Mouse (Mus musculus): ENCODE measurements around the gene Thnsl2. TPM values are rescaled to one million over a fixed set of nuclear protein-coding genes. Genes with fewer than 3 reads are reported as not detected.

The Thnsl2 gene
- total RNA-seq, 2 experiments from 2014 or later, result 4.1 to 4.3 TPM

DNA sequence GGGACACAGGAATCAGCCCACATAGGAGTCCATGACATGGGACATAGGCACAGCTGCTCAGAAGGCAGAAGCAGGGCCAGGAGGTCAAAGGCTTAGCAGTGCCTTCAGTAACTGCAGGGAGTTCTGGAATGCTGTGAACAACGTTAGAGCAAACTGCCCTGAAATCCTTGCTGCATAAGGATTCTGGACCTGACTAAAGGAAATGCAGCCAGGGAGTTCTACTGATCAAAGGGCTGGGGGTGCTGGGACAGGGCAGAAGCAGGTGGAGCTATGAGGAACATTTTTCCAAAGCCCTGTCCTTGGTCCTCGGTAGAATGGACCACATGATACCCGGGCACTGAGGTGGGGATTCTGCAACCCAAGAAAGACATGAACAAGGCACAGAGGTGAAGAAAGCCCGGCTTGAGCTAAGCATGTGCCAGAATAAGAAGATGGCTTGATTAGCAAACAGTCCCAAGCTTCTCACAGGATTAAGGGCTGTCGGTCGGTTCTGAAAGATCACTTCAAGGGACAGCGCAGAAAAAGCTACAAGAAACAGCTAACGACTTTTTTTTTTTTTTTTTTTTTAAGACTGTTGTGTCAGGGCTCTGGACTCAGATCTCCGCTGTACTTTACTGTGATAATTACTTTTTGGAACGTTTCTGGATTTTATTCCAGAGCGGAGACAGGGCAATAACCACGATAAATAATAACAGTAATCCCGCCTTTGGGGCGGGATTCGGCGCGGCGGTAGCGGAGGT lies 915 bp downstream of the Thnsl2 start:
- intact Hi-C loops (cut with DNase I), result no loop called here
- peak in 1 of 2 experiments; percentile 7 for DNase-seq (ENCODE audit: low spot score in 2 of 2)

DNA sequence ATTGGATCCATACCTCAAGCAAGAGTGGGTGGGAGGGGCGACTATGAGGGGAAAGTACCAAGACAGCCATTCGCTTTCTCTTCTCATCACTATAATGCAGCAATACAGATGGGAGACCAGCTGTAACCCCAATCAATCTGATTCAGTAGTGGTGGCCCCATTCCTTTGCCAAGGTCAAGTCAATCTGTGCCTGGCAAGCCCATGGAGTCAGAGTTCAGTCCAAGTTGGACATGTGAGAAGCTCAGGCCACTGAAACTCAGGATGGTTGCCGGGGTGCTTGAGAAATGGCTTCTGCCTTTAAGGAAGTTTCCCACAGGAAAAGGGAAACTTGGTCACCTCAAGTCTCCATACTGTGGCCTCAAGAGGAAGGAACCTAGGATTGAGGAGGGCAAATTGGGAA lies 9.2 kb downstream of the Thnsl2 start:
- no peak for DNase-seq (ENCODE audit: low spot score in 2 of 2)

DNA sequence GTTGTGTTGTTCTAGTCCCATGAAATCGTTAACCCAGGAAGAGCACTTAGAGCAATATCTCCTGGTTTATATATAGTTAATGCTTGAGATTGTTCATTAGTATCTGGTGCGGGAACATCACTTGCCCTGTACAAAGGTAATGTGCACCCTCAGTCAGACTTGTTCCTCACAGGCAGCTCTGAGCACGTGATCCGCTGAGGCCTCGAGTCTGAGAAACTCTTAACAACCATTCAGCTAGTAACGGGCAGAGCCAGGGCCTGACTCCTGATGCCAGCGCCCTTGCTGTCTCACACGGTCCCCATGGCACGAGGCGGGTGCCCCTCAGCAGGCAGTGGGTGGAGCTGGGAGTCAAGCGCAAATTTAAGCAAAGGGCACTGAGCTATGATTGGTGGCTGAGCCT lies 10.7 kb downstream of the Thnsl2 start:
- intact Hi-C loops (cut with DNase I), result no loop called here
- DNase-seq (ENCODE audit: low spot score in 2 of 2), result no peak

More for the DNA sequence above, 9.2 kb downstream of the Thnsl2 start:
- intact Hi-C loops (cut with DNase I), result no loop called here

DNA sequence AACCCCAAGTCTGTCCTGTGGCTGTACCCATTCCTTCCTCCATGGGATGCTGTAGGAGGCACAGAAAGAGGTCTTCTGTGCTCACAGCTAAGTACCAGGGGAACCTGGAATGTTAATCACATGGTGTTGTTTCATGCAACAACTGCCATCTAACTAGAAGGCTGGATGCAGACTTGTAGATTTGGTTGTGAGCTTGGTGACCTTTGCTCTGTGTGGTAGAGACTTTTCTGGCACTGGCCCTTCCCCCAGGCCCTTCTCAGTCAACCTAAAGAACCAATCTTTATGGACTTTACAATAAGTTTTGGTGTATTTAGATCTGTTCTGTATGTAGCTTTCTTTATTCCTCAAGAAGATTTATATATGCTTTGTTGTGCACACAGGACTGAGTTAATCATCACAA lies 13.2 kb downstream of the Thnsl2 start:
- DNase-seq (ENCODE audit: low spot score in 2 of 2), result no peak
- intact Hi-C loops (cut with DNase I), result no loop called here

DNA sequence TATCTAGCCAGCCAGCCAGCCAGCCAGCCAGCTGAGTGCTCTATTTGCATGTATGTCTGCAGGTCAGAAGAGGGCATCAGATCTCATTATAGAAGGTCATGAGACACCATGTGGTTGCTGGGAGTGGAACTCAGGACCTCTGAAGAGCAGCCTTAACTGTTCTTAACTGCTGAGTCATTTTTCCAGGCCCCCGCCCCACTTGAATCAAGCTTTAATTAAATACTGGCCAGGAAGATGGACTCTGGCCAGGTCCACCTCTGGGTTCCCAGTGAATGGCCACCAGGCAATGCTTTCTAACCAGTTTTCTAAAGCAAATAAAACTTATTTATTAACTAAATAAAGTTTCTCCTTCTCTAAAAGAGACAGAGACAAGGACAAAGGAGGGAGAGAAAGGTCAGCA lies 14.0 kb downstream of the Thnsl2 start:
- DNase-seq (ENCODE audit: low spot score in 2 of 2), result no peak

DNA sequence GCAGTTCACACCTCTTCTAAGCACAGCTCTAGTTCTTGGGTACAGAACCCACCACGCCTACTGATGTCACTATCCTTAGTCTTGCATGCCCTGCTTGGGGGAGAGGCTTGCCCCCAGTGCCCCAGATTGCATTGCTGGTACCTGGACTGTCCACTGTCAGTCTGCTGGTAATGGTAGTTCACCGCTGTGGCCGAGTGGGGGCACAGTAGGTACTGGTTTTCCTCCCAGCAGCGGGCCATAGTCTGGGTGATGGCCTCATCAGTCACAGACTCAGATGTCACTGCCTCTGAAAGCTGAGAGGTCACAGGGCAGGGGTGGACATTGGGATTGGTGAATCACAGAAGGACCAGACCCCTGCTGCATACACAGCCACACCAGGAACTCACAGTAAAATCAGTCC lies 15.2 kb downstream of the Thnsl2 start:
- DNase-seq (ENCODE audit: low spot score in 2 of 2), result no peak
- intact Hi-C loops (cut with DNase I), result loop anchor here (5.0 to 10.0 kb wide), 3 partner anchors 102 to 314 kb away; no protein-coding TSS in a partner anchor

More for the DNA sequence above, 14.0 kb downstream of the Thnsl2 start:
- intact Hi-C loops (cut with DNase I), result no loop called here

DNA sequence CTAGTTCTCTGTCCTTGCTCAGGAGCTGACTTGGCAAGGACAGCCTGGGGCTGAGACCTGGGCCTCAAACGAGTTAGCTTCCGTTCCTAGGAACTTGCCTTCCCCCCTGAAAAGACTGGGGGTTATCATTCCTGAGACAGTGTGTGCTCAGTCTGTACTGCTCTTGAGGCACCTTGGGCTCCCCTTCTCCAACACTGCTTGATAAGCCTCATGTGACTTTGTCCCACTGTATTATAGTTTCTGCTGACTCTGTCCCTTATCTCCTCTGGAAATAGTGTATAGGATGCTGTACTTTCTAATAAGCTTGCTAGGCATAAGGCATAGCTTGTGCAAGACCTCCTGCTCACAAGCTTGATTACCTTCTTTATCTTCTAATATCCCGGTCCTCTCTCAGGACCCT lies 17.9 kb downstream of the Thnsl2 start:
- intact Hi-C loops (cut with DNase I), result loop anchor here (5.0 to 10.0 kb wide), 3 partner anchors 99 to 311 kb away; no protein-coding TSS in a partner anchor
- DNase-seq (ENCODE audit: low spot score in 2 of 2), result no peak

DNA sequence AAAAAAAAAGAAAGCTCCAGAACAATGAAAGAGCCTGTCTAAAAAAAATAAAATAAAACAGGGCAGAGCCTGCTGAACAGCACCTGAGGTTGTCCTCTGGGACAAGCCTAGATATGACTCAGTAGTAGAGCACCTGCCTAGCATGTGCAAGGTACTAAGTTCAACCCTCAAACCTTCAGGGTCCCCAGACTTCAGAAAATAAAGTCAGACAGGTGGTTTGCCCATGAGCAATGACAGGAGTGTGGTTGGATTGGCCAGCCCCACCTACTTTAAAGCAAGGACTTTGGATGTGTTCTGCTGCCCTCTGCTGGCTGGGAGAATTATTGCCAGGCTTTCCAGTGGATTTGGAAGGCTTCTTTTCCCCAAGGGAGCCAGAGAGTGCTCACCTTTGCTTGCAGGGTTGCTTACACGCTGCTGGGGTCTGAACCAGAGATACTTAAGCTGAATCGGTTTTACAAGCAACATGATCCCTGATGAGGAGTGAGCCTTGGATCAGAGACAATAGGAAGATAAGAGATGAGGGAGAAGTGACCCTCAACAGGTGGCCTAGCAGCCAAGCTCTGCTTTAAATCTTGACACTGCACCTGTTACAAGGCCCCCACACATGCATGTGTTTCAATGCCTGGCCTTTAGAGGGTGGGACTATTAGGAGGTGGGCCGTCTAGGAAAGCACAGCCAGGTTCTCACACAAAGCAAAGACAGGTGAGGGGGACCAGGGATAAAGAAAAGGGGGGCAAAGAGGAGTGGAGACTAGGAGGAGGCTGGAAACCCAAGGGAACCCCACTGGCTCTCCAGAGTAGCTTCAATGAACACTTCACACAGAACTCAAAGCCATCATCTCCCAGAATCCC lies 19.0 kb downstream of the Thnsl2 start:
- intact Hi-C loops (cut with DNase I), result loop anchor here (5.0 to 10.0 kb wide), 3 partner anchors 98 to 310 kb away; no protein-coding TSS in a partner anchor

DNA sequence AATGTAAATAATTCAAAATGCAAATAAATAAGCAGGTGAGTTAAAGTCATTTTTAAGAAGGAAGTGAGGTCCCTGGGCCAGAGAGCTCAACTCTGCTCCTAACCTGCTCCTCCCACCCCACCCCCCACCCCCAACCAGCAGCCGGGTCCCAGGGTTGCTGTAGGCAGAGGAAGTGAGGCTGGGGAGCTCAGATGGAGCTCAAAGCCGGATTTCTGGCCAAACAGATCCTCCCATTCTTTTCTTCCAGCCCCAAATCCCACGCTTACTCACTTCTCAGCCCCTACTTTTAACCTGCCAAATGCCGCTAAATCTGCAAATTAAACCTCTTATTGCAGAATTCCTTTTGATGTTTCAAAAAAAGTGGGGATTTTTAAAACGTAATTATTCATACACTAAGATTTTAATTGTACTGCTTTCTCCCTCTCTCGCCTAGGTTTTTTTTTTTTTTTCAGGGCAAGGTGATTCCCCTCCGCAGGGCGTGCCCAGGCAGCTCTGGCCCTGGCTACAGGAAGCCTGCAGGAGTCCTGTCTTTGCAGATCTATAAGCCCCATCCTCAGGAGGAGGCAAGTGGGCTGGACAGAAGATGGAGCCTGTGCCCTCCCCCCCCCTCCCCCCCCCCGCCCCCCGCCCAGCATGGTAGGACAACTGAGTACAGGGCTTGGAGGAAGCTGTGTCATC lies 24.5 kb downstream of the Thnsl2 start:
- DNase-seq (ENCODE audit: low spot score in 2 of 2), result no peak
- intact Hi-C loops (cut with DNase I), result loop anchor here (10.0 kb wide), 1 partner anchor 305 kb away; no protein-coding TSS in a partner anchor

More for the DNA sequence above, 19.0 kb downstream of the Thnsl2 start:
- peak; percentile 73 to 77 for DNase-seq (ENCODE audit: low spot score in 2 of 2)

DNA sequence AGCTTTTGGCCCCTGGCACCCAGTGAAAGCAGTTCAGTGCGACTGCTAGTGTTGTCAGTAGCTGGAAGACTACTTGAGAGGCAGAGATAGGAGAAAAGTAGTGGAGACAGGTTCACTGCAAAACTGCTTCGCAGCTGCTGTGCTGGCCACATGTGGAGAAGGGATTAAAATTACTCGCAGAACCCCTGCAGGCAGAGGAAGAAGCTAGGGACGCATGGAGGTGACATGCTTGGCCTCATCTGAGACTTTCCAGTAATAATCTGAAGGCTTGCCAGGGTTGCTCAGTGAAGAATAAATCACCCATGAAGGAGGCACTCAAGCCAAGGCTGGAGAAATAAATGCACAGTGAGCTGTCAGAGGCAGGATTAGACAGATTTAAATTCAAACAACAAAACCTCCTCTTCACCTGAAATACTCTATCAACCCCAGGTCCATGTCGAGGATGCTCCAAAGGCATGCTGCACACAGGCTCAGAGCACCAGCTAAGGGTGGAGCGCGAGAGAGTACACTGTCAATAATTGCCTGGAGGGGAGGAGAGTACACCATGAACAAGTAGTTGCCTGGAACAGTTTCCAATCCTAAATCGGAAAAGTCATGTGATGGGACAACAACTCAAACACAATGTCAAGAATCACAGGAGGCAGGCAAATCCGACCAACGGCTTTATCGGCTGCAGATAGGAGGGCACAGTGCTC lies 32.7 kb downstream of the Thnsl2 start:
- DNase-seq (ENCODE audit: low spot score in 2 of 2), result no peak
- intact Hi-C loops (cut with DNase I), result no loop called here

DNA sequence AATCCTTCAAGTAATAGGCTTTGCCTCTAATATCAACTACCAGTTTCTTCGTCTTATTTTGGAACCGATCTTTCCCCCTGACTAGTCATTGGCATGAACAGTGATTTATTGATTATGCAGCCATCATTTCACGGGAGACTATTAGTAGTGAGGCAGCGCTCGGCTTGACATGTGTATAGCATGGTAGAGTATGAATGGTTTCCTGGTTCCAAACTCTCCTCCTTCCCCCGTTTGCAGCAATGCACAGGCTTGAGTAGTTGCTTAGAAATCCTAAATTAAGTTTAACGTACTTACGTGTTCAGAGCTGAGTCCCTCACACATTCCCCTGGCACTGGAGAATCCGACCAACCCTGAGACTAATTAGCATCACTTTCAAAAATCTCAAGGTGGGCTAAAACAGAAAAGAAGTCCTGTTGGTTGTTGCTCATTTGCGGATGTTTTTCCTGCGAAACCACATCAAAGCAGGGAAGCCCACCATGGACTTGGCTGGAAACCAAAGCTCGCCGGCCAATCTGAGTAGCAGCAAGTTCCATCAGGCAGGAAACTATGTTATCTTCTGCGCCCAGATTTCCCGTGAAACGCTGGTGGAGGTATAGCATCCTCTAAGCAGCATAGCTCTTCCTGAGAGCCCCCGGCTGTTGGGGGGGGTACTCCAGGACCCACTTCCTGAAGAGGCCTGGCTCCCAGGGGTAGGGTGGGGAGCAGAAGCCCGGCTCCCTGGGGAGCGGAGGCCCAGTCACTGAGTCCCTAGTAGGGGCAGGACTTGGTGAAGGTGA lies 37.9 kb downstream of the Thnsl2 start:
- intact Hi-C loops (cut with DNase I), result no loop called here
- DNase-seq (ENCODE audit: low spot score in 2 of 2), result no peak

DNA sequence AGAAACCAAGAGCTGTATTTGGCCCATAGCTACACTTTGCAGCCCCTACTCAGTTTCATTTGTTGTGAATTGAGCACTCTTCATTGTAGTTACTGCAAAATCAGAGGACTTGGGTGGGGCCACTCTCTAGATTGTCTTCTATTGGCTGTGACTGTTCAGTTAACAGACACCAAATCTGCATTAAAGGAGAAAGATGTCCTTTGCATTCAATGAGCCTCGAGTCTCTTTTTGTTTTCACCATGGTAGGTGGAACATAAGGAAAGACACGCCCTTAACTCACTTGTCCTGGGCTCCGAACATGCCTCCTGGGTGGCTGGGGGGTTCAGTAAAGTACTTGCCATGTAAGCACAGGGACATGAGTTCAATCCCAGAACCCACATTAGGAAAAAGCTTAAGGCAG lies 48.1 kb downstream of the Thnsl2 start:
- intact Hi-C loops (cut with DNase I), result no loop called here
- DNase-seq (ENCODE audit: low spot score in 2 of 2), result no peak

DNA sequence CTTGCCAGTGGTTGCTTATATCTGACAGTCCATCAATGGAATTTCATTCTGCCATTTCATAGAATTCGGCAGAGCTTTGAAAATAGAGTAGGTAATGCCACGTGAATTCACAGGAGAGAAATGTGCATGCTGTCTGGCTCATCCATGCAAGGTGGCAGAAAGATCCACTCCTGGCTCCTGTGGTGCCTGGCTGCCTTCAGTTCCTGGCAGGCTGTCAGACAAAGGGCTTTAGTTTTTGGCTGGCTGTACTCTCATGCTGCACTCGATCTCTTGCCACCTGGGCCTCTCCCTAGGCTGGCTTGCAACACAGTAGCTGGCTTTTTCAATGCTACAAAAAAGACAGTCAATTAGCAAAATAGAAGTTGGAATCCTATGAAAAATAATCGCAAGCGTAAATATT lies 49.5 kb downstream of the Thnsl2 start:
- DNase-seq (ENCODE audit: low spot score in 2 of 2), result no peak

DNA sequence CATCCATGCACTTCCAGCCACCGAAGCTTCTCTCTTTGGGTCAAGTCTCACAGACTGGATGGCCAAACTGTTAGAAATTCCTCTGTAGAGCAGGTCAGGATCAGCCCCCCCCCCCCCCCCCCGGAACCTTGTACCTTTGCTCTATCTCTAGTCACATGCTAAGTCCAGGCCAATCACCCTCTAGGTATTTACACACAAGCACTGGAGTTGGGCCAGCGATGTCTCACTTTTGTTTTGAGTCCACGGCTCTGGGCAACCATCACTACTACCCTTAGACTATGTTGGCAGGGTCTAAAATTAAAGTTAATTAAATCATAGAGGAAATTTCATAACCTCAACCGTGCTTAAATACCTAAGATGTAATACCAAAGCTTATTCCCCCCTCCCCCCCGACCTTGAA lies 50.6 kb downstream of the Thnsl2 start:
- no peak for DNase-seq (ENCODE audit: low spot score in 2 of 2)
- intact Hi-C loops (cut with DNase I), result no loop called here

More for the DNA sequence above, 49.5 kb downstream of the Thnsl2 start:
- intact Hi-C loops (cut with DNase I), result no loop called here

DNA sequence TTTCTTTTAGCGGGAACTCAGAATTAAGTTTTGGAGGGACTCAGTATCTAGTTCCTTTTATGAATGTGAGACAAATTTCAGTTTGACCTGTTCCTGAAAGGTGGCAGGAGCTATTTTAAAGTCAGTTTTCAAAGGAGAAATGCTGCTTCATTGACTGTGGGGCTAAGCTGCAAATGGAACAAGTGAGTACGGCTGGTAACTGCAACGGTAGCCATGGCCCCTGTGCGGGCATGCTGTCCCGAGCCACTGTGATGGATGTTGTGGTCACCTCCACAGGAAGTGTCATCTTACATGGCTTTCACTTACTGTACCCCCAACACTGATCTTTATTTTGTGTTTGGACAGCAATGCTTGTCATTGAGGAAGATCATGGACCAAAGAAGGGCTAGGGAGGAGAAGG lies 53.8 kb downstream of the Thnsl2 start:
- intact Hi-C loops (cut with DNase I), result no loop called here
- no peak for DNase-seq (ENCODE audit: low spot score in 2 of 2)

DNA sequence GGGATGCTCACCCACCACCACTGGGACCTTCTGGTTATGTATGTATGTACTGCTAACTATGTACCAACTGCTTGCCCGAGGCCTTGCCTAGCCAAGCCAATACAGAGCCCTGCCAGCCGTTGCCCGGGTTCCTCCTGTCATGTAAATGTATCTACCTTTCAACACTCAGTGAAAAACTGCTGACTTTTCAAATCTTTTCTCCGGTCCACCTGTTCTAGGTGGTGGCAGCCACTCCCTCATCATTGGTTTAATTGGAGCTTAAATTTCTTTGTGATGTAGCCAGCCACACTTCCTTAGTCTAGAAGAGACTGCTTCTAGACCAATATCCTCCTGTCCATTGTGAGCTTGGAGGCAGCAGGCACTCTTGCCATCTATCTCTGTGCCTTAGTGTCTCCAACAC lies 54.5 kb downstream of the Thnsl2 start:
- no peak for DNase-seq (ENCODE audit: low spot score in 2 of 2)
- intact Hi-C loops (cut with DNase I), result no loop called here

DNA sequence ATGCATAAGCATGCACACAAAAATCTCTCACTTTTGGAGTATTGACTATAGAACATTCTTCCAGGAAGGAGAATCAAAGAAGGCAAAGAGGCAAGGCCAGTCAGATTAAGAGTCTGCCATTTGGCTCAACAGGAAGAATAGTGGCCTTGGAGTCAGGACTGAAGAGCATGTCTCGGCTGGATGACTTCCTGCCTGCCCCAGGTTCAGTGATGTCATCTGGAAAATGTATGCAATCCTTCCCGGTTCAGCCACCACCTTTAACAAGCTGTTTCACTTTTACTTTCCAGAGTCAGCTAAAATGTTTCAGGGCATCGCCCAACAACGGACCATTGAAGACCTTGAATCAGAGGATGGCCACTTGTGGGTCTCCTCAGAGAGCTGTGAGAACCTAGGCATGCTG lies 55.2 kb downstream of the Thnsl2 start:
- intact Hi-C loops (cut with DNase I), result no loop called here

DNA sequence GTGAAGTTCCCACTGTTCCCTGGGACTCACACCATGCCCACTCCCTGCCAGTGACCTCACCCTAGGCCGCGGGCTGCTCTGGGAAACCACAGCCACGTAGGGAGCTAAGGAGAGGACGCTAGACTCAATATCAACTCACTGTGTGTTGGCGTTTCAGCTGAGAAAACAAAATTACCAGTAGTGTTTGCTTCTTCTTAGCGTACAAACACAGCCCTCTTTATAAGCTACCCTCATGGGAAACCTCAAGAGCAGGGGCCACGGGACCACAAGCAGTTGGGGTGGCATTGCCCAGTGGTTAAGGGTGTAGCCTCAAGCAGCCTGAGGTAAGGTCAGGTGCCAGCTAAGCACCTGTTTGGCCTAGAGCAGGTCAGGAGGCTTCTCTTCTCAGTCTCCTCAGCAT lies 60.8 kb downstream of the Thnsl2 start:
- intact Hi-C loops (cut with DNase I), result no loop called here

More for the DNA sequence above, 55.2 kb downstream of the Thnsl2 start:
- DNase-seq (ENCODE audit: low spot score in 2 of 2), result no peak

DNA sequence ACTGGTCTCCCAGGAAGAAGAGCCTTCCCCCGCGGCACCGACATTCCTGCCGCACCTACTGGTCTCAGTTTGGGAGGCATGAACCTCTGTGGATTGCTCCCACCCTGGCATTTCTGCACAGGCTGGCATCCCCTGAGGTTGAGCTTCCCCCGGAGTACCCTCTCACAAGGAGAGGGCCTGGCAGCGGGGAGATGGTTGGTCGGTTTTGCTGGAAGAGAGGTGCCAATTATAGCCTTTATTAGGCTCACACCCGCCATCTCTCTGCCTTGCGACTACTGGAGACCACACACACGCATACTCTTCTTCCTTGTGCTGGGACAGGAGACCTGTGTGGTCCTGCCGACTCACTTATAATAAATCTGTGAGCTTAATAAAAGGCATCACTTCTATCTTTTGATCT lies 62.2 kb downstream of the Thnsl2 start:
- DNase-seq (ENCODE audit: low spot score in 2 of 2), result no peak
- intact Hi-C loops (cut with DNase I), result no loop called here

More for the DNA sequence above, 60.8 kb downstream of the Thnsl2 start:
- DNase-seq (ENCODE audit: low spot score in 2 of 2), result no peak
